Mouse (Mus musculus): ENCODE results near the gene Fbxo40. TPM values are rescaled to one million over a fixed set of nuclear protein-coding genes. Genes with fewer than 3 reads are reported as not detected.
A peak's percentile ranks its signal among the peaks of the same experiment; 100 is the strongest.

Gene Fbxo40
- polyA plus RNA-seq, 1 experiment from 2014 or later: not detected

DNA sequence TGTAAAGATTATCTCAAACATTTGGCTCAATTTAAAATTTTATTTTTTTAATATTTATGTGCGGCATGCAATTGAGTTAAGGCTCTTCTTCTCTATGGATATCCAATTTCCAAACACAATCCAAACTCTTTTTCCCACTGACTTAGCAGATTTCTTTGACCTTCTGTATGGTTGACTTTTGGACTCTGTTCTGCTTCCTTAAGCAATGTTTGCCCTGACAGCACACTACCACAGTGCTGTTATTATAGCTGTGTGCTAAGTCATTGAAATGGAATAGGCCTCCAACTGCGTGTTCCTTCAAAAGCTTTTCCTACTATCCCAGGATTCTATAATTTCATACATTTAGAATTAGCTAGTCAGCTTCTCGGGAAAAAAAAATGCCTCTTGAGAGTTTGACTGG lies 46.7 kb downstream of the Fbxo40 start:
- Histone ChIP-seq H3K9me3 (no peaks in the 10 kb centered on the region), H3K9ac (no peak overlapping the region), H3K27ac (no peak overlapping the region), H3K27me3 (replicated peaks) (no peaks in the 10 kb centered on the region), H3K36me3 (no peaks in the 10 kb centered on the region), H3K4me1 (replicated peaks) (no peaks in the 10 kb centered on the region), H3K4me3 (replicated peaks) (no peak overlapping the region), H3K4me2 (replicated peaks) (no peak overlapping the region)
- no peak for ATAC-seq
- 83% methylated on average over 3 of the region's 3 CpGs for whole genome bisulfite sequencing

DNA sequence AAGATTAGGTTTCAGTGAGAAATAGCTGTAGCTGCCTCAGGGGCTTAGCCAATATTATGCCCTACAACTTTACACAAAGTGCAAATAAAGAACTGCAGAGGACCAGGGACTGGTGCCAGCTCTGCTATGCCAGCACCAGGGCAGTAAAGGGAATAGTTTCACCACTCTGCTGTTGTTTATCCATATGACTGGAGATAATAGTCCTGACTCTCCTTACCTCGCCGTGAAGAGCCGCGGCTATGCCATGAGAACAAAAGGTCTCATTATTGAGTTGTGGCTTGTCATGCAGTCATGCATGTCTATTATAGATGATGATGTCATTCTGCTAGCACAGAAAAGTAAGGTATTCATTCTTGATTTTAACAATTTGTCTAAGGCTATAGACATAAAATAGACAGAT lies 48.4 kb downstream of the Fbxo40 start:
- 83% methylated on average over 4 of the region's 4 CpGs for WGBS
- no peak overlapping the region for H3K9ac ChIP-seq
- no peak overlapping the region for H3K4me2 ChIP-seq (replicated peaks)
- no peak overlapping the region for H3K27ac ChIP-seq
- ATAC-seq: no peak
- no peaks in the 10 kb centered on the region for H3K4me1 ChIP-seq (replicated peaks)
- H3K9me3 ChIP-seq: no peaks in the 10 kb centered on the region
- no peaks in the 10 kb centered on the region for H3K27me3 ChIP-seq (replicated peaks)
- no peak overlapping the region for H3K4me3 ChIP-seq (replicated peaks)
- no peaks in the 10 kb centered on the region for H3K36me3 ChIP-seq

DNA sequence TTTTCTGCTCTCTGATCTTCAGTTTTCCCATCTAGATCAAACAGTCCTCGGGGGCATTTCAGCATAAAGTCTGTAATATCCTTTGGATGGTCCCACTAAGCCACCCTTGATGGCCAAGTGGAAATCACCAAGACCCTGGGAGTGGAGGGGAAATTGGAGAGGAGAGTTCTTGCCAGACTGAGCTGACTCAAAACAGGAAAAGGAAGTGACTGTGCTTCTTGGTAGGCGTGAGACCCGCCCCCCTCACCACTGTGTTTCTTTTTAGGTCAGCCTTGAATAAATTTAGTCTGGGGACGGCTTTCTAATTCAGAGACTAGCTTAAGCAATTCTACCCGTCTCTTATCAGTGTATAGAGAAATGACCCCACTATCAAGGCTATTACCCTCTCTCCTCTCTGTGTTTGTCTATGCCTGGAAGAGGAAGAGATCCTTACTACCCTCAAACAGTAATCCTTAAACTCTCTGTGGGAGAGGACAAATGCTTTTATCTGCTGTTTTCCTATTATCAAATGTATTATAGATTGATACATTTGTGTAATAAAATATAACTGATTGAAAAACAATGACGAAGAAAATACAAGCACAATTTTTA lies 49.0 kb downstream of the Fbxo40 start:
- no peak for ATAC-seq
- H3K9me3 ChIP-seq: no peaks in the 10 kb centered on the region
- H3K4me2 ChIP-seq (replicated peaks): no peak overlapping the region
- no peak overlapping the region for H3K4me3 ChIP-seq (replicated peaks)
- 0 out of 2 replicates have a peak overlapping the region, but pooled peaks have one; percentile 9 for H3K27ac ChIP-seq
- WGBS: 59% methylated on average over 6 of the region's 6 CpGs
- no peaks in the 10 kb centered on the region for H3K4me1 ChIP-seq (replicated peaks)
- no peaks in the 10 kb centered on the region for H3K36me3 ChIP-seq
- H3K27me3 ChIP-seq (replicated peaks): no peaks in the 10 kb centered on the region
- no peak overlapping the region for H3K9ac ChIP-seq

DNA sequence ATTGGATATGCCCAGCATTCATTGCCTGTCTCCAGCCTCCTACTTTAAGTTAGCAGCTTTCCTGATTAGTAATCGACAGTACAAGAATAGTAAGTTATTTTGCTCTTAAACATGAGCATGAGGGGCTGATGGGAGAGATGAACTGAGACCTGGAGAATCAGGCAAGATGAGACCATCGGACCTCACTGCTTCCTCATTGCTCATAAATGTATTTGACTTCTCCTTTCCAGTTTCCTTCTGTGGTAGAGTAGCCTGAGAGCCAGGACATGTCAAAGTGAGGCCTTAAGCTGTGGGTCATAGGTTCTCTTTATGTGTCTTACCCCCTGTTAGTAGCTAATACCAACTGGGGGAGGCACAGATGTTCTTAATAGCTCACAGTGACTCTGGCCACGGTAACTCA lies 54.5 kb downstream of the Fbxo40 start:
- Histone ChIP-seq H3K9ac (no peak overlapping the region), H3K4me3 (replicated peaks) (no peak overlapping the region), H3K4me2 (replicated peaks) (no peak overlapping the region), H3K9me3 (no peaks in the 10 kb centered on the region), H3K36me3 (peaks cover 9% of the 10 kb centered on the region), H3K27ac (no peak overlapping the region), H3K27me3 (replicated peaks) (no peaks in the 10 kb centered on the region), H3K4me1 (replicated peaks) (no peaks in the 10 kb centered on the region)
- ATAC-seq: no peak
- whole genome bisulfite sequencing: 85% methylated on average over 3 of the region's 3 CpGs

DNA sequence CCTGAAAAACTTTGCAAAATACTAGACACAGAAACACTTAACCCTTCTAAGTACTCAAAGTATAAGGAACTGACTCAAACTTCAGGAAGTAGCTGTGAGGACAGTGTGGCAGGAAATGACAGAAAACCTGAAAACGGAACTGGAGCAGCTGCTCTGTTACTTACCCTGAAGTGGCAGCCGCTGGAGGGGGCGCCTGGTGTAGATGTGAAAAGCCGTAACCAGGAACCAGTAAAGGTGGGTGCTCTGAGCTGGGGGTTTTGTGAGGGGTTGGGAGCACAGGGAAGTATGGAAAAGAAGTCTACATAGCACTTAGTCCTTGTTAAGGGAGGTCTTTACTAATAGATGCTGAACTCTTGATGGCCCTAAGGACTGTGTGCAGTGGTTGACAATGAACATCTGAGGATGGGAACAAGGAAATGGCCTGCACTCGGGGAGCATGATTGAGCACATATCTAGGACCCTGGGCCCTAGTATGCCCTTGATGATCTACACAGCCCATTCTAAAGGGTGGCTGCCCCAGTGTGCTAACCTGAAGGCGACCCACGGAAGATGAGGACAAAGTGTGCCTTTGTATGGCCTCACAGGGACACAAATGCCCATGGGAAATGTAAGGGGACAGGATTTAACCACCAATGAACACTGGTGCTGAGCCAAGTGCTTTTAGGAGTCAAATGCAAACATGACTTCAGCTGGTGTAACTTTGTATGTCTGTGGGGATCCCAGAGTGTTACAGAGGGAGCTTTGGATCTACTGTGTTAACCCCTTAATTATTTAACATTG lies 55.2 kb downstream of the Fbxo40 start, which contains the start of gene Hcls1:
Gene Hcls1 (plus strand): TSS at position 143 of the 780 bp plus-strand sequence.
- 63% methylated on average over 7 of the region's 7 CpGs for WGBS
- Histone ChIP-seq H3K27ac (peak within 1 kb of the TSS; percentile 39), H3K4me1 (replicated peaks) (no peaks in the 10 kb centered on the region), H3K4me2 (replicated peaks) (peak within 1 kb of the TSS; percentile 17; the same call in 1 of the 2 replicates), H3K9me3 (no peaks in the 10 kb centered on the region), H3K27me3 (replicated peaks) (no peaks in the 10 kb centered on the region), H3K36me3 (peaks cover 16% of the 10 kb centered on the region), H3K9ac (no peak within 1 kb of the TSS), H3K4me3 (replicated peaks) (no peak within 1 kb of the TSS)
- no peak; the same call in 1 of the 2 replicates for ATAC-seq

DNA sequence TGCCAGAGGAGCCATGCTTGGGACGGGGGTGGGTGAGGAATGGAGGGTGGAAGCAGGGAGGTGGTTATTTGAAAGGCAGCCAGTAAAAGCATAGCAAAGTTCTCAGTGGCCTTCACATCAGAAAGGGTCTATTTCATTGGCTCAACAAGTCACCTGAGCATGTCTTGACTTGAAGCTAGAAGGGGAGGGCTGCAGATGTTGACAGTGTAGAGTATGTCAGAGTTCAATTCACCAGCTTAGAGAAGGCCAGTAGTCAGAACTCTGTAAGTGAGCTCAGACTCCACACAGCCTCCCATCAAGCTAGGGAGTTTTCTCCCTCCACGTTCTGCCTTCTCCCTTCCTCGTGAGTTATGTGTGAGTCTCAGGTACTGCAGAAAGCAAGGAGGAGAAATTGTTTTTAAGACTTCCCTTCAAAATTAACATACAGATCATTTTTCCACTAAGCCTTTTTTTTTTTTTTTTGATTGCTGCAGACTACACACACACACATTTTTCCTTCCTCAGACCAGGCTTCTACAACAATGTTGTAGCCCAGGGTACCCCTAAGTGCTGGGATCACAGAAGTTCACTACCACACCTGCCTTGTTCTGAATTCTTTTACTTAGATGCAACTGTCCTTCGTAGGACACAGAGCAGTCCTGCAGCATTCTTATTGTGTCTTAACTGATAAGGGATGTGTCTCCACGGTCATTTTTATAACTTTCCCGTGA lies 56.0 kb downstream of the Fbxo40 start:
- no peak overlapping the region for H3K9ac ChIP-seq
- peaks cover 17% of the 10 kb centered on the region for H3K36me3 ChIP-seq
- H3K4me2 ChIP-seq (replicated peaks): peak overlapping the region; percentile 17; the same call in 1 of the 2 replicates
- peak; percentile 89 for ATAC-seq
- no peak overlapping the region for H3K4me3 ChIP-seq (replicated peaks)
- H3K27ac ChIP-seq: peak overlapping the region; percentile 39
- 30% methylated on average over 6 of the region's 6 CpGs for WGBS
- no peaks in the 10 kb centered on the region for H3K4me1 ChIP-seq (replicated peaks)
- H3K9me3 ChIP-seq: no peaks in the 10 kb centered on the region
- no peaks in the 10 kb centered on the region for H3K27me3 ChIP-seq (replicated peaks)

DNA sequence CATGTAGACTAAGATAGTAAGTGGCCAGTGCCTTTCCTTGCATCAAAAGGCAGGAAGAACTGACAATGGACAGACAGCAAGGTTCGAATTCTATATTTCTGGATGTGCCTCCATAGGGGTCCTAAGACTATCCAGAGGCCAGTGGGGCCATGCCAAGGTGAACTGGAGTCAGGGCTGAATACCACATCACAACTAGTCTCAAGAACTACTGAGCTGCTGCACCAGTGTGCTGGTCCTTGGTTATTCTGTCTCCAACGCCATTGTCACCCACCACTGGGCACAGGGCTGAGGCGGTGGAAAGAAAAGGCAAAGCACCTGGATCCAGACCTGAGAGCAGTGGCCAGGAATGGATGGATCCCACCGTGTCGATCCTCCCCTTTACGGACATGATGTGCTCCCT lies 57.7 kb downstream of the Fbxo40 start:
- no peak overlapping the region for H3K27ac ChIP-seq
- H3K9me3 ChIP-seq: no peaks in the 10 kb centered on the region
- peaks cover 32% of the 10 kb centered on the region for H3K36me3 ChIP-seq
- no peak for ATAC-seq
- H3K9ac ChIP-seq: no peak overlapping the region
- H3K4me1 ChIP-seq (replicated peaks): no peaks in the 10 kb centered on the region
- WGBS: 93% methylated on average over 6 of the region's 6 CpGs
- no peak overlapping the region for H3K4me2 ChIP-seq (replicated peaks)
- no peak overlapping the region for H3K4me3 ChIP-seq (replicated peaks)
- no peaks in the 10 kb centered on the region for H3K27me3 ChIP-seq (replicated peaks)

DNA sequence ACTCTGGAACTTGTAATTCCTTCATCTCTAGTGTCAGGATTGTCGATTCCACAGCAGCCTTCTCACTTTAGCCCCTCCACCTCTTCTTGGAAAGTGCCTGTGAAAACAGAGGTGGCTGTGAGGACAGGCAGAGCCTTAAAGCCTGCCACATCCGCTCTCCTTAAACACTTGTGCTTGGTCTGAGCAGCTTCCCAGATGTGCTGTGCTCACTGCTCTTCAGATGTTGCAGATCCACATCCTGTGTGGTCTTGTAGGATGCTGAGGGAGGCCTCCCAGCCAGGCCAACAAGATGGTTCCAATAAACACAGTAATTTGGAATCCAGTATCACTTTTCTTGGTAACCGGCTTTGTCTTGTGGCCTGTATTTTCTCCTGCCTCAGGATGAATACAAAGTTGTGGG lies 58.3 kb downstream of the Fbxo40 start:
- Histone ChIP-seq H3K4me1 (replicated peaks) (no peaks in the 10 kb centered on the region), H3K9me3 (no peaks in the 10 kb centered on the region), H3K27me3 (replicated peaks) (no peaks in the 10 kb centered on the region), H3K9ac (no peak overlapping the region), H3K4me2 (replicated peaks) (no peak overlapping the region), H3K4me3 (replicated peaks) (no peak overlapping the region), H3K36me3 (peaks cover 37% of the 10 kb centered on the region), H3K27ac (no peak overlapping the region)
- 67% methylated on average over 3 of the region's 3 CpGs for WGBS
- ATAC-seq: no peak

DNA sequence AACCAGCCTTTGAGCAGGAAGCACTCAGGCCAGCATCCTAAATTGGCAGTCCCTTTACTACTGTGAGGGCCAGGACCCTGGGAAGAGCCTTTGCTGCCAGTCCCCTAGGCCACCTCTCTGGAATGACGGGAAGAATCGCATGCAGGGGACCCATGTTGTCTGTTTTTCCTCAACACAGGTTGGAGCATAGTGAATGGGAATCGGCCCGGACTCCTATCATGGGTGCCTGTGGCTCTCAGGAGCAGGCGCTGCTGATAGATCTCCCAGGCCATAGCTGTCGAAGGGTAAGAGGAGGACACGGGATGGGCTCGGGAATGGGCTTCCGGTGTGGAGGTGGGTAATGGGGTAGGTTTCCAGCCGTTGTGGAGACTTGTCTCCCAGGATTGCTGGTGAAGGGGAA lies 58.9 kb downstream of the Fbxo40 start:
- Histone ChIP-seq H3K27ac (no peak overlapping the region), H3K4me2 (replicated peaks) (no peak overlapping the region), H3K36me3 (peaks cover 40% of the 10 kb centered on the region), H3K9ac (no peak overlapping the region), H3K9me3 (no peaks in the 10 kb centered on the region), H3K4me3 (replicated peaks) (no peak overlapping the region), H3K4me1 (replicated peaks) (no peaks in the 10 kb centered on the region), H3K27me3 (replicated peaks) (no peaks in the 10 kb centered on the region)
- WGBS: 93% methylated on average over 10 of the region's 10 CpGs
- no peak for ATAC-seq

DNA sequence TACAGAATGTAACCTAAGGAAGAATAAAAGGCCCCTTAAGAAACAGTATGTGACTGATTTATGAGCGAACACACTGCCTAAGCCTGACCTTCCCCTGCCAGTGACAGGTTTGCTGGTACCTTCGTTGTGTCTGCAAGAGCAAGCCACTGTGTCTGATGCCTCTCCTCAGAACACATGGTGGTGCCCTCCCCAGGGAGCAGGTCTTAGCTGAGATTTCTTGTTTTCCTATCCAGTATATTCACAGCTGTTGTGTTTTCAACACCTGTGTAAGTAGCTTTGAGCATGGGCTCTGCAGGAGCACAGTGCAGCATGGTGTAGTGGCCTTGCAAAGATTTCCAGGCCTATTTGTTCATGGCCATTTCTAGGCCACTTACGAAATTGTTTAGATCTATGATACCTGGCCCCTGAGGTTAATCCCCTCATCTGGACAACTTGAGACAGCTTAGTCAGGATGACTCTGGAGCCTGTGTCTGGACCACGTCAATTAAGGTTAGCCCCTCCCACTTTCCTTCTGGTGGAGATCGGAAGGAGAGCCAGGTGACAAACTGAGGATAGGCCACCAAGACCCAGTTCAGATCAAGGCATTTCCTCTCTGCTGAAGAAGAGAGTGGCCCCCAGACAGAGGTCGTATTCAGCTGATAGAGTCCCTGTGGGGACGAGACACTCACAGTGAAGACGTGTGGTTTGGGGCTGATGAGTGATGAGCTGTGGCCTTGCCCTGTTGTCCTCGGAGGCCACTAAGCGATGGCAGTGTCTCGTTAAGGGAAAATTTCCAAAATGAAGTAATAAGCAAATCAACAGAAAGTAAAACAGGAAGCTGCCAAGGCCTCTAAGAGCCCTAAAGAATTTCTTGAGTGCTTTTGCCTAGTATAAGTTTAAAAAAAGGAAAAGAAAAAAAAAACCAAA lies 59.8 kb downstream of the Fbxo40 start:
- no peaks in the 10 kb centered on the region for H3K4me1 ChIP-seq (replicated peaks)
- WGBS: 69% methylated on average over 11 of the region's 11 CpGs
- H3K9ac ChIP-seq: no peak overlapping the region
- H3K9me3 ChIP-seq: no peaks in the 10 kb centered on the region
- ATAC-seq: no peak
- no peaks in the 10 kb centered on the region for H3K27me3 ChIP-seq (replicated peaks)
- H3K27ac ChIP-seq: no peak overlapping the region
- H3K36me3 ChIP-seq: peaks cover 46% of the 10 kb centered on the region
- H3K4me2 ChIP-seq (replicated peaks): no peak overlapping the region
- H3K4me3 ChIP-seq (replicated peaks): no peak overlapping the region

DNA sequence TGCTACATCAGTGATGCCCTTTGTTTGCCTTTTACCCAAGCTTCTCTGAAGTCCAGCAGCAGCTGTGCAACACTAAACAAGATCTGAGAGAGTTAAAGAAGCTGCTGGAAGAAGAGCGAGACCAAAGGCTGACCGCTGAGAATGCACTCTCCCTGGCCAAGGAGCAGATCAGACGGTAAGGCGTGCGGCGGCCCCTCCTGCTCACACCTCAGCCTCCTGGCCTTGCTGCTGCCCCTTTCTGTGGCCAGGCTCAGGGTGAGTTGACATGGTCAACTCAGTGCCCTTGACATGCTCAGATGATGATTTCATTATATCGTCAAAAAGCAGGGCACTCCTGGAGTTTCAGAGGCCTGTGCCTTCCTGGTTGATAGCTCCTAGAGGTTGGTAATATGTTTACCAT lies 61.1 kb downstream of the Fbxo40 start:
- WGBS: 95% methylated on average over 7 of the region's 7 CpGs
- H3K36me3 ChIP-seq: peaks cover 48% of the 10 kb centered on the region

DNA sequence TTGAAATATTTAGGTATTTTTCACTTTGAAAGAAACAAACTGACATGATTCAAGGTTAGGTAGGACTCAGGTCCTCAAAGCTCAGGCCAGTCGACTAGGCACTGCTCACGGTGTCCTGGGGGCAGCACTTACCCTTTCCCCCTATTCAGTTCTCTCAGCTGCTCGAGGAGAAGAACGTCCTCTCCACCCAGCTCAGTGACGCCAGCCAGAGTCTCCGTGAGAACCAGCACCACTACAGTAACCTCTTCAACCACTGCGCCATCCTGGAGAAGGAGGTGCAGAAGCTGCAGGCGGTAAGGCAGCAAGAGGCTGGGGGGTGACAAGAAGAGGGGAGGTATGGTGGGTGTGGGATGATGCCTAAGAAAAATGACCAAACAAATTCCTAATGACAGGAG lies 62.2 kb downstream of the Fbxo40 start:
- peaks cover 48% of the 10 kb centered on the region for H3K36me3 ChIP-seq
- H3K4me1 ChIP-seq (replicated peaks): no peaks in the 10 kb centered on the region
- H3K9ac ChIP-seq: no peak overlapping the region
- no peak overlapping the region for H3K4me3 ChIP-seq (replicated peaks)
- no peak overlapping the region for H3K27ac ChIP-seq
- no peak for ATAC-seq
- H3K4me2 ChIP-seq (replicated peaks): no peak overlapping the region
- H3K9me3 ChIP-seq: no peaks in the 10 kb centered on the region
- 92% methylated on average over 8 of the region's 8 CpGs for WGBS
- H3K27me3 ChIP-seq (replicated peaks): no peaks in the 10 kb centered on the region

More for the DNA sequence above, 61.1 kb downstream of the Fbxo40 start:
- H3K27me3 ChIP-seq (replicated peaks): no peaks in the 10 kb centered on the region
- H3K4me3 ChIP-seq (replicated peaks): no peak overlapping the region
- H3K4me1 ChIP-seq (replicated peaks): no peaks in the 10 kb centered on the region
- ATAC-seq: no peak
- no peak overlapping the region for H3K9ac ChIP-seq
- no peak overlapping the region for H3K27ac ChIP-seq
- no peak overlapping the region for H3K4me2 ChIP-seq (replicated peaks)
- no peaks in the 10 kb centered on the region for H3K9me3 ChIP-seq

Data from intestine, embryonic 15.5 days (tissue).